Mouse (Mus musculus) hindbrain, embryonic 14.5 days (tissue): ENCODE measurements around the gene Prkcb. TPM values are rescaled to one million over a fixed set of nuclear protein-coding genes. Genes with fewer than 3 reads are reported as not detected.

ENCODE experiments used
- ATAC-seq: fragments of 200-750 bp; cut with Nextera tagmentation; 2 replicates; pipeline ENCODE4 v1.8.0; 2017; ENCODE audit warnings: moderate number of reproducible peaks, mild to moderate bottlenecking, moderate TSS enrichment, moderate library complexity; ENCODE audit not compliant: low FRiP score
- DNase-seq: peaks from one replicate; pipeline ENCODE4 v3.0.0-alpha.2; 2015; ENCODE audit warnings: low spot score
- H3K27ac ChIP-seq: fragments of 300-500 bp; sonication (generic); 2 replicates; pipeline ENCODE4 v1.5.1; 2014; ENCODE audit warnings: mild to moderate bottlenecking, moderate library complexity
- H3K27me3 ChIP-seq: fragments of 300-500 bp; sonication (generic); 2 replicates; pipeline ENCODE4 v1.6.1; 2014; ENCODE audit warnings: mild to moderate bottlenecking, low read length, mixed read lengths; ENCODE audit not compliant: control insufficient read depth, insufficient read depth
- H3K36me3 ChIP-seq: fragments of 300-500 bp; sonication (generic); replicated peaks from 2 replicates; pipeline ENCODE4 v1.6.1; 2014; ENCODE audit not compliant: control insufficient read depth, insufficient read depth
- H3K4me1 ChIP-seq: fragments of 300-500 bp; sonication (generic); replicated peaks from 2 replicates; pipeline ENCODE4 v1.6.1; 2014; ENCODE audit warnings: antibody characterized with exemption, low read length, mixed read lengths; ENCODE audit not compliant: control insufficient read depth, insufficient read depth
- H3K4me2 ChIP-seq: fragments of 300-500 bp; sonication (generic); replicated peaks from 2 replicates; pipeline ENCODE4 v1.6.1; 2014; ENCODE audit warnings: mild to moderate bottlenecking, moderate library complexity
- H3K4me3 ChIP-seq: fragments of 300-500 bp; sonication (generic); replicated peaks from 2 replicates; pipeline ENCODE4 v1.5.1; 2014; ENCODE audit warnings: mild to moderate bottlenecking, low read length
- H3K9ac ChIP-seq: fragments of 300-500 bp; sonication (generic); 2 replicates; pipeline ENCODE4 v1.6.1; 2014
- H3K9me3 ChIP-seq: fragments of 300-500 bp; sonication (generic); 2 replicates; pipeline ENCODE4 v1.6.1; 2016; ENCODE audit warnings: low read length; ENCODE audit not compliant: control insufficient read depth
- WGBS: fragments of 180-500 bp; shearing (Covaris S2); extraction: QIAGEN DNeasy Blood & Tissue Kit; methylation state at CpG from one replicate; pipeline ENCODE4 v1.1.7; 2014; 5-methylcytosine and 5-hydroxymethylcytosine counted together
- polyA plus RNA-seq: library from polyadenylated mRNA; unstranded; fragments of >200 nt; fragmentation: Nextera tagmentation; extraction: Ambion mirVana; gene quantifications from 2 replicates; pipeline ENCODE4 v1.2.1, GENCODE M21; 2014

Prkcb gene
- polyA plus RNA-seq, 1 experiment from 2014 or later = 135 TPM

GRCm38 (mm10) chr7:122366635-122367034 is 78.1 kb downstream of the Prkcb start:
- Histone ChIP-seq H3K9me3 (no peaks in the 10 kb centered on the region), H3K27ac (no peak overlapping the region), H3K4me2 (no peak overlapping the region), H3K36me3 (no peaks in the 10 kb centered on the region), H3K27me3 (no peaks in the 10 kb centered on the region), H3K4me1 (no peaks in the 10 kb centered on the region), H3K9ac (no peak overlapping the region), H3K4me3 (no peak overlapping the region)
- DNase-seq = no peak
- no peak for ATAC-seq
- 68% methylated on average over 1 of the region's 1 CpGs for WGBS

DNA sequence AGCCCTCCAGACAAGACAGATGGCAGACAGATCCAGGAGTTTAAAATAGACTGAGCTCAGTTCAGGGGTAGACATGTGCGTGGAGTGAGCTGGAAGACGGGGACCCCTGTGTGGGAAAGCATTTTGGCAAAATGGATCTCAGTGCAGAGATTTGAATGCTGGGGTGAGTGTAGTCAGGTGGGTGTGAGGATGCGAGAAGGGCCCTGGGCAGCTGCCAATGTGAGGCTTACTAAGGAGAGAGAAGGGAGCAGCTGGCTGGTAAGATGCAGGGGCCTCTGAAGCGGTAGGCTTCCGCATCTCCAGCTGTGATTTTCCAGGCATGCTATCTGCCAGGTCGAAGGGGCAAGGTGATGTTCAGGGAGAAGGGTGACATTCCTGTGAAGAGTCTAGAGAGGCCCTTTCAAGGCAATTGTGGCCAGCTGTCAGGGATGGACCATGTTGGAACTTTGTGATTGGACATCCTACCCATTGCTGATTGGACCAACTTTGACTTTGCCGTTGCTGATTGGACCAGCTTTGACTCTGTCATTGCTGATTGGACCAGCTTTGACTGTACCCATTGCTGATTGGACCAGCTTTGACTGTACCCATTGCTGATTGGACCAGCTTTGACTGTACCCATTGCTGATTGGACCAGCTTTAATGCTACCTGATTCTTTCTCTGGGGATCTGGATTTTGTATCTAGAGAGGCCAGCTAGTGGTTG is 78.9 kb downstream of the Prkcb start:
- no peak for DNase-seq
- H3K4me3 ChIP-seq = no peak overlapping the region

DNA sequence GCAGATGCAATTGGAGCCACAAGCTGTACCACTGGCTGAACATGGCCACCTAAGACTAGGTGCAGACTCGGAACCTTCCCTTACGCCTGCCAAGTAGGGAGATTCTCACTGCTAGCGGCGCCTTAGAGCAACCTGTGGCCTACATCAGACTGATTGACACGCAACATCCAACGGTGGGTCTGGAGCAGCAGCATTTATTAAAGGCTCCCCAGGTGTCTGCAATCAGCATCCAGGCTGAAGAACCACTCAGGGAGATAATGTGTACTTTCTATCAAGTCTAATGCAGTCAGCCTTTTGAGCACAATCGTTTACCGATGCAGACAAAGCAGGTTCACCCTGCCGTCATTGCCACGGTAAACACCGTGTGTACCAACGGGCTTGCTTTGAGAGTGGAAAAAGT is 81.9 kb downstream of the Prkcb start:
- Histone ChIP-seq H3K9me3 (no peaks in the 10 kb centered on the region), H3K4me3 (no peak overlapping the region), H3K27me3 (no peaks in the 10 kb centered on the region), H3K36me3 (no peaks in the 10 kb centered on the region), H3K9ac (no peak overlapping the region), H3K4me1 (no peaks in the 10 kb centered on the region), H3K27ac (no peak overlapping the region), H3K4me2 (no peak overlapping the region)
- WGBS = 78% methylated on average over 12 of the region's 12 CpGs
- DNase-seq (no peak), ATAC-seq (no peak)

More for the DNA sequence above, 78.9 kb downstream of the Prkcb start:
- H3K9me3 ChIP-seq = no peaks in the 10 kb centered on the region
- no peaks in the 10 kb centered on the region for H3K4me1 ChIP-seq
- no peak overlapping the region for H3K27ac ChIP-seq
- no peaks in the 10 kb centered on the region for H3K27me3 ChIP-seq
- ATAC-seq = no peak
- H3K4me2 ChIP-seq = no peak overlapping the region
- no peaks in the 10 kb centered on the region for H3K36me3 ChIP-seq
- 89% methylated on average over 7 of the region's 7 CpGs for WGBS
- no peak overlapping the region for H3K9ac ChIP-seq

DNA sequence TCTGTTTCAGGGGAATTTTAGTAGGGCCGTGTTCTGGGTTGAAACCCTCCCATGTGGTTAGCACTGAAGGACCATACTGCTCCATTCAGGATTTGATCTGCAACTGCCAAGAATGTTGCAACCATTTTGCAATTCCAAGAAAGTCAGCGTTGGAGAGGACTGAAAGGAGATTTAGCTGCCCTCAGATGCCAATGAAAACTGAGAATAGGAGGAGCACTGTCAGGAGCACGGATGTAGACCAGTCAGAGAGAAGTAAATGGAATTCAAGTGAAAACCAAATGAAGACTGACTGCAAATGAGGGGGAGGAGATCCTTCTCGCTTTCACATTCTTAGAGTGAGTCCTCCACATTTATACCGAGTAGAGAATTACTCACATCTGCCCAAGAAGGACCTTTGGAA is 83.4 kb downstream of the Prkcb start:
- no peak for ATAC-seq
- Histone ChIP-seq H3K27me3 (no peaks in the 10 kb centered on the region), H3K4me2 (no peak overlapping the region), H3K4me1 (no peaks in the 10 kb centered on the region), H3K36me3 (no peaks in the 10 kb centered on the region), H3K4me3 (no peak overlapping the region), H3K9ac (no peak overlapping the region), H3K27ac (no peak overlapping the region), H3K9me3 (no peaks in the 10 kb centered on the region)
- DNase-seq = no peak
- 82% methylated on average over 5 of the region's 5 CpGs for WGBS

DNA sequence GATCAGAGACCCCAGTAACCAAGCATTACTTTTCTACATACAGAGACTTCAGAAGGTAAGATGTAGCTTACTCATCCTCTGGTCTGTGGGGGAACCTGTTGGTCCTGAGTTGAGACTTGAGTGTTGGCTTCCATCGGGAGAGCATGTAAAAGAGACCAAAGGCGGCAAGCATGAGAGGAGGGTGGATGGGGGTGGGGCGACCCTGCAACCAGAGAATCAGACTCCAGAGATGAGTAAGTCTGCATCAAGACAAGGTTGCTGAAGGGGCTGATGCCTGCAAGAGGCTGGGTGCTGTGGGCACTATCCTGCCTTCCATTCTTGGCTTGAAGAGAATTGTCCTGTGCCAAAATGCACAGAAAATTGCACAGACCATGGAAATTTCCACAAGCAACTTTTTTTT is 83.8 kb downstream of the Prkcb start:
- H3K27ac ChIP-seq = no peak overlapping the region
- no peak for DNase-seq
- ATAC-seq = no peak
- H3K4me3 ChIP-seq = no peak overlapping the region
- H3K4me2 ChIP-seq = no peak overlapping the region
- 81% methylated on average over 3 of the region's 3 CpGs for WGBS
- no peaks in the 10 kb centered on the region for H3K4me1 ChIP-seq
- H3K9ac ChIP-seq = no peak overlapping the region
- H3K27me3 ChIP-seq = no peaks in the 10 kb centered on the region
- no peaks in the 10 kb centered on the region for H3K9me3 ChIP-seq
- no peaks in the 10 kb centered on the region for H3K36me3 ChIP-seq

GRCm38 (mm10) chr7:122376845-122377244 is 88.3 kb downstream of the Prkcb start:
- H3K4me1 ChIP-seq = peaks cover 7% of the 10 kb centered on the region; the same call in 1 of the 2 replicates
- no peaks in the 10 kb centered on the region for H3K9me3 ChIP-seq
- no peak overlapping the region for H3K4me3 ChIP-seq
- no peak overlapping the region for H3K9ac ChIP-seq
- H3K36me3 ChIP-seq = no peaks in the 10 kb centered on the region
- DNase-seq = no peak
- H3K27me3 ChIP-seq = no peaks in the 10 kb centered on the region
- ATAC-seq = no peak
- no peak overlapping the region for H3K4me2 ChIP-seq
- H3K27ac ChIP-seq = no peak overlapping the region

DNA sequence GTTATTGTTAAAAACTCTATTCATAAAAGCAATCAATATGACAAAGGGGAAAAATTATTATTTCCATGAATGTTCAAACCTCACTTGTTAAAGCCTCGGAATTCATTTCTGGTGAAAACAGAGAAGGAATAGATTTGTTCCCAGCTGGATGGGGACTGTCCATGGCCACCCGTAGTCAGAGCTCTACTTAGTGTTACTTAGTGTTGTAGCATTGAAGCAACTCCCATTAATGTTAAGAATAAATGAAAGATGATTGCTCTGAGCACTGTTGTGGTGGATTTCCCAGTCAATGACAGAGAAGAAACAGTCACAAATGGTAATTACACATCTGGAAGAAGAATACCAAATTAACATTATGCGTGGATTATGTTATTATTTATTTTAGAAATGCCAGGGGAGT is 89.4 kb downstream of the Prkcb start:
- Histone ChIP-seq H3K27ac (no peak overlapping the region), H3K36me3 (no peaks in the 10 kb centered on the region), H3K4me3 (no peak overlapping the region), H3K9me3 (no peaks in the 10 kb centered on the region), H3K4me1 (peaks cover 7% of the 10 kb centered on the region; the same call in 1 of the 2 replicates), H3K4me2 (no peak overlapping the region), H3K9ac (no peak overlapping the region), H3K27me3 (no peaks in the 10 kb centered on the region)
- 80% methylated on average over 3 of the region's 3 CpGs for WGBS
- DNase-seq (no peak), ATAC-seq (no peak)

GRCm38 (mm10) chr7:122378473-122378872 is 89.9 kb downstream of the Prkcb start:
- Histone ChIP-seq H3K4me2 (no peak overlapping the region), H3K27me3 (no peaks in the 10 kb centered on the region), H3K36me3 (no peaks in the 10 kb centered on the region), H3K4me3 (no peak overlapping the region), H3K9me3 (no peaks in the 10 kb centered on the region), H3K27ac (no peak overlapping the region), H3K9ac (no peak overlapping the region), H3K4me1 (peaks cover 7% of the 10 kb centered on the region; the same call in 1 of the 2 replicates)
- ATAC-seq (no peak), DNase-seq (no peak)
- WGBS = 46% methylated on average over 10 of the region's 10 CpGs

- Histone ChIP-seq H3K27me3 (no peaks in the 10 kb centered on the region), H3K4me1 (peaks cover 7% of the 10 kb centered on the region; the same call in 1 of the 2 replicates), H3K9me3 (no peaks in the 10 kb centered on the region), H3K4me2 (no peak overlapping the region), H3K27ac (no peak overlapping the region), H3K4me3 (no peak overlapping the region), H3K9ac (no peak overlapping the region), H3K36me3 (no peaks in the 10 kb centered on the region)
- DNase-seq (no peak), ATAC-seq (no peak)
- WGBS = 70% methylated on average over 7 of the region's 7 CpGs
Observed at GRCm38 (mm10) chr7:122379292-122379691, 90.7 kb downstream of the Prkcb start.
